Mouse (Mus musculus): ENCODE data around the gene Tubb2b.
"Not testable (repeated sequence)": the region's sequence is repeated elsewhere in the genome, so short reads cannot be mapped to it uniquely, and the experiment has no call there.

DNA sequence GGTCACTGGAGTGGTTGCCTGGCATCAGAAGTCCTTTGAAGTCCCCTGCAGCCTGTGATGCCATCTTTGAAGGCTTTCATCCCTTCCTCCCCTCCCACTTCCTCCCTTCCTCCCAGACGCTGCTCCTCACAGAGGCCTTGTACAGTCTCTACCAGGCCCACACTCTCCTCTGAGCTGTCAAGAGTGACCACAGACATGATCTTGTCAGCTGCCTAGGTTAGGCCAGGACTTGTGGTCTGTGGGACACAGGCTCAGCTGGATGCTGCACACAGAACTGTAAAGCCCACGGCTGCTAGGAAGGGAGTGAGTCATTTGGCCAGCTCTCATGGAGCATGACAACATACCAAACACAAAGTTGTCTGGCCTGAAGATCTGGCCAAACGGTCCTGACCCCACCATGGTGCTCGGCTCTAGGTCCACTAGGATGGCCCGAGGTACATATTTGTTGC, 42.0 kb downstream of the Tubb2b start:
- TF ChIP-seq CTCF (IDR thresholded peaks at IDR 0.05; ENCODE audit: extremely low read depth, insufficient read depth, insufficient read length, insufficient replicate concordance); POLR2A (IDR thresholded peaks at IDR 0.05; ENCODE audit: low read depth, low read length): not testable (repeated sequence)

Measured in spleen, adult 2 months (tissue).